Mouse (Mus musculus) urinary bladder, postnatal 14 days (tissue): Measurements from ENCODE around the gene Gm9733.
"Not testable (repeated sequence)": the region's sequence is repeated elsewhere in the genome, so short reads cannot be mapped to it uniquely, and the experiment has no call there.

ENCODE experiments used
- DNase-seq: peaks from one replicate; pipeline ENCODE4 v3.0.0; 2021; ENCODE audit warnings: low spot score

Gene Gm9733

GRCm38 (mm10) chr3:15332063-15332462, at the start of gene Gm9733:
Gene Gm9733 (minus strand): TSS chr3:15332302.
- no peak for DNase-seq

GRCm38 (mm10) chr3:15355690-15356089, 23.6 kb upstream of the Gm9733 start:
- DNase-seq: not testable (repeated sequence)

GRCm38 (mm10) chr3:15350318-15350717, 18.2 kb upstream of the Gm9733 start:
- DNase-seq: not testable (repeated sequence)

GRCm38 (mm10) chr3:15345606-15346005, 13.5 kb upstream of the Gm9733 start:
- not testable (repeated sequence) for DNase-seq

- no peak for DNase-seq
Observed at GRCm38 (mm10) chr3:15340287-15340686, 8.2 kb upstream of the Gm9733 start.

- no peak for DNase-seq
Observed at GRCm38 (mm10) chr3:15334182-15334581, 2.1 kb upstream of the Gm9733 start.

- no peak for DNase-seq
Observed at GRCm38 (mm10) chr3:15331545-15331944, 557 bp downstream of the Gm9733 start.

- DNase-seq: no peak
Observed at GRCm38 (mm10) chr3:15329549-15329948, 2.6 kb downstream of the Gm9733 start.

GRCm38 (mm10) chr3:15284424-15285328, 47.4 kb downstream of the Gm9733 start:
- no peak for DNase-seq

- DNase-seq: no peak
Observed at GRCm38 (mm10) chr3:15275899-15276526, 56.1 kb downstream of the Gm9733 start.

GRCm38 (mm10) chr3:15264450-15264849, 67.7 kb downstream of the Gm9733 start:
- DNase-seq: no peak

GRCm38 (mm10) chr3:15255726-15256125, 76.4 kb downstream of the Gm9733 start:
- DNase-seq: no peak
